Mouse (Mus musculus): ENCODE results near the gene Cdan1. TPM values are rescaled to one million over a fixed set of nuclear protein-coding genes. Genes with fewer than 3 reads are reported as not detected.
"Not testable (repeated sequence)": the region's sequence is repeated elsewhere in the genome, so short reads cannot be mapped to it uniquely, and the experiment has no call there.

Gene Cdan1
- total and polyA plus RNA-seq, 2 experiments from 2014 or later, result 4.3 to 29.8 TPM

- WGBS, result 87% methylated on average over 3 of the region's 3 CpGs
- Histone ChIP-seq H3K4me1 (ENCODE audit: insufficient read depth) (no peaks in the 10 kb centered on the region), H3K27ac (ENCODE audit: low read depth, low read length) (no peak overlapping the region), H3K4me3 (ENCODE audit: low read depth, low read length) (no peak overlapping the region), H3K27me3 (ENCODE audit: insufficient read depth, low read length) (no peaks in the 10 kb centered on the region), H3K9ac (no peak overlapping the region), H3K9me3 (ENCODE audit: low read length) (no peaks in the 10 kb centered on the region), H3K36me3 (ENCODE audit: insufficient read depth) (peaks cover 28% of the 10 kb centered on the region), H3K4me2 (ENCODE audit: low read depth) (no peak overlapping the region)
- no peak for ATAC-seq
- TF ChIP-seq CTCF (IDR thresholded peaks at IDR 0.05; ENCODE audit: low read depth), result no peak
- no peak for DNase-seq
These were observed 139.8 kb downstream of the Cdan1 start for GRCm38 (mm10) chr2:120710154-120710553.

- Histone ChIP-seq H3K9ac (no peak overlapping the region), H3K36me3 (ENCODE audit: insufficient read depth) (no peaks in the 10 kb centered on the region), H3K4me2 (ENCODE audit: low read depth) (no peak overlapping the region), H3K27me3 (ENCODE audit: insufficient read depth, low read length) (no peaks in the 10 kb centered on the region), H3K27ac (ENCODE audit: low read depth, low read length) (no peak overlapping the region), H3K4me1 (ENCODE audit: insufficient read depth) (no peaks in the 10 kb centered on the region), H3K4me3 (ENCODE audit: low read depth, low read length) (no peak overlapping the region), H3K9me3 (ENCODE audit: low read length) (no peaks in the 10 kb centered on the region)
- DNase-seq (no peak), ATAC-seq (no peak)
- TF ChIP-seq CTCF (IDR thresholded peaks at IDR 0.05; ENCODE audit: low read depth), result no peak
These were observed 142.9 kb downstream of the Cdan1 start for GRCm38 (mm10) chr2:120707041-120707440.

DNA sequence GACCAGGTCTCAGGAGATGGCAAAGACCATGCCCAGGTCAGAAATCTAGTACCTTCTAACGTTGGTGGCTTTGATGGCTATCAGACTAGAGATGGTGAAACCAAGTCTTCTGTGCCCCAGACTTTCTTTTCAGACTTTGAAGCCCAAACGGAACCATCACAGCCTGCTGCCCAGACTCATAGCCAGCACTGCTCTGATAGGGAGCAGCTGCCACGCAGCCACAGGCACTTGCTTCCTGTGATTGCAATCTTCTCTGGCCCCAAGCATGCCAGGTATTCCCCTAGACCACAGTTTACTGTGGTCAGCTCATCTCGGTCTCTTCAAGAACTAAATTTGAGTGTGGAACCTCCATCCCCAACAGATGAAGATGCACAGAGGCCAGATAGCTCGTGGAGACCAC is 147.3 kb downstream of the Cdan1 start:
- no peak for ATAC-seq
- Histone ChIP-seq H3K4me2 (ENCODE audit: low read depth) (no peak overlapping the region), H3K4me1 (ENCODE audit: insufficient read depth) (no peaks in the 10 kb centered on the region), H3K27ac (ENCODE audit: low read depth, low read length) (no peak overlapping the region), H3K9me3 (ENCODE audit: low read length) (no peaks in the 10 kb centered on the region), H3K36me3 (ENCODE audit: insufficient read depth) (0 out of 2 replicates have a peak, but pooled peaks cover 9% of the 10 kb centered on the region), H3K4me3 (ENCODE audit: low read depth, low read length) (no peak overlapping the region), H3K9ac (no peak overlapping the region), H3K27me3 (ENCODE audit: insufficient read depth, low read length) (no peaks in the 10 kb centered on the region)
- no peak for TF ChIP-seq CTCF (IDR thresholded peaks at IDR 0.05; ENCODE audit: low read depth)
- no peak for DNase-seq
- WGBS, result 78% methylated on average over 5 of the region's 5 CpGs

GRCm38 (mm10) chr2:120700379-120700885 is 149.5 kb downstream of the Cdan1 start:
- H3K4me3 ChIP-seq (ENCODE audit: low read depth, low read length), result no peak overlapping the region
- DNase-seq, result no peak
- H3K27me3 ChIP-seq (ENCODE audit: insufficient read depth, low read length), result no peaks in the 10 kb centered on the region
- 94% methylated on average over 3 of the region's 3 CpGs for WGBS
- H3K27ac ChIP-seq (ENCODE audit: low read depth, low read length), result no peak overlapping the region
- TF ChIP-seq CTCF (IDR thresholded peaks at IDR 0.05; ENCODE audit: low read depth), result no peak
- H3K4me2 ChIP-seq (ENCODE audit: low read depth), result no peak overlapping the region
- H3K9me3 ChIP-seq (ENCODE audit: low read length), result no peaks in the 10 kb centered on the region
- H3K9ac ChIP-seq, result no peak overlapping the region
- H3K4me1 ChIP-seq (ENCODE audit: insufficient read depth), result no peaks in the 10 kb centered on the region
- ATAC-seq, result no peak
- peaks cover 14% of the 10 kb centered on the region; the same call in 1 of the 2 replicates for H3K36me3 ChIP-seq (ENCODE audit: insufficient read depth)

DNA sequence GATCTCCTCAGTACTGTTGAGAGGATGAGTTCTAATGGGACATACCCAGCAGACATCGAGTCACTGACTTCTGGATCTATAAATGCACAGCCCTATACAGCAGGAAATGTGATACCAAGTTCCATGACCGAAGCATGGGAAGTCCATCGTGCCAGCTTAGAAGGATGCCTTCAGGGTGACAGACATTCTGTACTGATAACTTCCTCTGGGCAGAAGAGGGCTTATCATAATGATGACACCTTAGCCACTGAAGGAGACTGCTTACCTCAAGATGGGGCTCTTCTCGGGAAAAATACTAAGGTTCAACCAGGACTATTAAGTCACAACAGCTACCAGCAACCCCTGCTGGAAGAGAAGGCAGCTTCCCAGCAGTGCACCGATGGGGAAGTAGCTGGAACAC is 152.2 kb downstream of the Cdan1 start:
- no peak for ATAC-seq
- WGBS, result 85% methylated on average over 5 of the region's 5 CpGs
- H3K36me3 ChIP-seq (ENCODE audit: insufficient read depth), result peaks cover 18% of the 10 kb centered on the region; the same call in 1 of the 2 replicates

DNA sequence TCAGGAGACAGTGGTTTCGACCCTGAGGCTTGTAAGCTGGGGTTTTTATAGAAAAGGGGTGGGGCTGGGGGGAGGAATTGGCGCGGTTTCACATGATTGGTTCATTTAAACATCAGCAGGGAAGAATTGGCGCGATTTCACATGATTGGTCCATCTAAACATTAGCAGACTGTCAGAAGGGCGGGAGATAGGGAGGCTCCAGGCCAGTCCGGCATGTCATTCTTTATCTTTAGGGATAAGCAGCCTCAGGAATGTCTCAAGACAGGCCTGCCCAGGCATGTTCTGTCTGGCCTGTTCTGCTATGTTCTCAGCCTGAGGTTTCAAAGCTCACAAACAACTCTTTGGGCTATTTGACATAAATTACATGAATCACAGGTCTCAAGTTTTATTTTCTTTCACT is 168.8 kb downstream of the Cdan1 start:
- H3K36me3 ChIP-seq (ENCODE audit: insufficient read depth); ATAC-seq; H3K27me3 ChIP-seq (ENCODE audit: insufficient read depth, low read length); H3K4me1 ChIP-seq (ENCODE audit: insufficient read depth); H3K27ac ChIP-seq (ENCODE audit: low read depth, low read length); H3K4me2 ChIP-seq (ENCODE audit: low read depth); H3K4me3 ChIP-seq (ENCODE audit: low read depth, low read length); H3K9me3 ChIP-seq (ENCODE audit: low read length); DNase-seq; H3K9ac ChIP-seq: not testable (repeated sequence)
- 85% methylated on average over 7 of the region's 7 CpGs for WGBS

More for the DNA sequence above, 152.2 kb downstream of the Cdan1 start:
- no peaks in the 10 kb centered on the region for H3K4me1 ChIP-seq (ENCODE audit: insufficient read depth)
- no peak for DNase-seq
- H3K4me2 ChIP-seq (ENCODE audit: low read depth), result no peak overlapping the region
- H3K27ac ChIP-seq (ENCODE audit: low read depth, low read length), result no peak overlapping the region
- TF ChIP-seq CTCF (IDR thresholded peaks at IDR 0.05; ENCODE audit: low read depth), result no peak
- no peak overlapping the region for H3K9ac ChIP-seq
- H3K4me3 ChIP-seq (ENCODE audit: low read depth, low read length), result no peak overlapping the region
- H3K9me3 ChIP-seq (ENCODE audit: low read length), result no peaks in the 10 kb centered on the region
- no peaks in the 10 kb centered on the region for H3K27me3 ChIP-seq (ENCODE audit: insufficient read depth, low read length)

- 61% methylated on average over 2 of the region's 2 CpGs for WGBS
- TF ChIP-seq CTCF (IDR thresholded peaks at IDR 0.05; ENCODE audit: low read depth), result peak; percentile 67
- Histone ChIP-seq H3K36me3 (ENCODE audit: insufficient read depth) (no peaks in the 10 kb centered on the region), H3K9me3 (ENCODE audit: low read length) (no peaks in the 10 kb centered on the region), H3K27ac (ENCODE audit: low read depth, low read length) (no peak overlapping the region), H3K4me3 (ENCODE audit: low read depth, low read length) (no peak overlapping the region), H3K27me3 (ENCODE audit: insufficient read depth, low read length) (no peaks in the 10 kb centered on the region), H3K4me1 (ENCODE audit: insufficient read depth) (no peaks in the 10 kb centered on the region), H3K9ac (no peak overlapping the region), H3K4me2 (ENCODE audit: low read depth) (no peak overlapping the region)
- ATAC-seq (peak; percentile 27; the same call in 1 of the 2 replicates), DNase-seq (peak; percentile 51)
These were observed 179.7 kb downstream of the Cdan1 start for GRCm38 (mm10) chr2:120670253-120670652.
